Mouse (Mus musculus): ENCODE measurements around the gene Ndufaf8.

Ndufaf8 gene

DNA sequence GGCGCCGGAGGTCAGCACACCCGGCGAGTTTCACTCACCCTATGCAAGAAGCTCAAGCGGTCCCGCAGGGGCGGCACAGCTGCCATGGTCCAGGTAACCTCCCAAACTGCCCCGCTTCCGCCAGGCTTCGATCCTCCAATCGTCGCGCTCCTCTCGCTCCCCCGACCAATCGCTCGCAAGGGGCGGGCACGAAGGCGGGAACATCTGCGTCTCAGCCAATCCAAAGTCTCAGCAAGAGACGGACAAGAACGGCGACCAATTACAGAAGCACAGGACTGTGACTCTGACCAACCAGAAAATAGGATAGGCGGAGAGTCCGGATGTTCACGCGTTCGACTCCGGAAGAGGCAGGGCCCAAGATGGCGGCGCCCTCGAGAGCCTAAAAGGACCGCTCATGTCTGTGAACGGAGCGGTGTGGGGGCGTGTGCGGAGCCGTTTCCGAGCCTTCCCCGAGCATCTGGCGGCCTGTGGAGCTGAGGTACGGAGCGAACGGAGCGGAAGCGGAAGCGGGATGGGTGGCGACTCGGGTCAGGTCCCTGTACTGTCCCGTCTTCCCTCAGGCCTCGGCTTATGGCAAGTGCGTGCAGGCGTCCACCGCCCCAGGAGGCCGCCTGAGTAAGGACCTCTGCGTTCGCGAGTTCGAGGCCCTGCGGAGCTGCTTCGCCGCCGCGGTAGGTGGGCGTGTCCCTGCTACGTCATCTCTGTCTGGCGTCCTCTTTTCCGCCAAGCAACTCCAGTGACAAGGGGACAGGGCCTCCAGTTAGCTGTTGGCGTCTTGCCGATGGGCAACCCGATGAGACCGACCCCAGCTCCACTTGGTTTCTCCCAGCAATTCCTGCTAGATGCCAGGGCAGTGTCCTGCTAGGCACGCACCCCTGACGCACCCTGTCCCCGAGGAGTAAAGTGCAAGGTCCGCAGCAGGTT lies at the start of gene Ndufaf8, which contains the start of gene Tepsin:
Gene Ndufaf8, plus strand, starts transcription at position 341 of the 924 bp plus-strand sequence.
Gene Tepsin, minus strand, starts transcription at position 144 of the 924 bp plus-strand sequence.
- in situ Hi-C loops (cut with MboI, MseI) = no loop called here

DNA sequence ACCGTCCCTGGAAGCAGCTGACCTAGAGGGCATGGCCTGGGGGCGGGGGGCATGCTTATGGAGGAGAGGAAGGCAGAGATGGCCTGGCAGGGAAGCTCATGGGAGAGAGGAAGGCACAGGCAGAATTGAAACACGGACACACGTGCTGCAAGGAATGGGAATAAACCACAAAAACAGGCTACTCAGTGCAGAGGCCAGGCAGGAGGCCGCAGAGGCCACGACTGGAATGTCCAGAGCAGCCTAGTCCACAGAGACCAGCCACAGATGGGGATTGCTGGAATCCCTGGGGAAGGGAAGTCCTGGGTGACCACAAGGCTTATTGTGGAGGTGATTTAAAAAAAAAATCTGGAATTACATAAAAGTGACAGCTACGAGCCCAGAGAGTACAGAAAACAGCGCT lies 49.7 kb upstream of the Ndufaf8 start:
- in situ Hi-C loops (cut with MboI, MseI) = no loop called here

DNA sequence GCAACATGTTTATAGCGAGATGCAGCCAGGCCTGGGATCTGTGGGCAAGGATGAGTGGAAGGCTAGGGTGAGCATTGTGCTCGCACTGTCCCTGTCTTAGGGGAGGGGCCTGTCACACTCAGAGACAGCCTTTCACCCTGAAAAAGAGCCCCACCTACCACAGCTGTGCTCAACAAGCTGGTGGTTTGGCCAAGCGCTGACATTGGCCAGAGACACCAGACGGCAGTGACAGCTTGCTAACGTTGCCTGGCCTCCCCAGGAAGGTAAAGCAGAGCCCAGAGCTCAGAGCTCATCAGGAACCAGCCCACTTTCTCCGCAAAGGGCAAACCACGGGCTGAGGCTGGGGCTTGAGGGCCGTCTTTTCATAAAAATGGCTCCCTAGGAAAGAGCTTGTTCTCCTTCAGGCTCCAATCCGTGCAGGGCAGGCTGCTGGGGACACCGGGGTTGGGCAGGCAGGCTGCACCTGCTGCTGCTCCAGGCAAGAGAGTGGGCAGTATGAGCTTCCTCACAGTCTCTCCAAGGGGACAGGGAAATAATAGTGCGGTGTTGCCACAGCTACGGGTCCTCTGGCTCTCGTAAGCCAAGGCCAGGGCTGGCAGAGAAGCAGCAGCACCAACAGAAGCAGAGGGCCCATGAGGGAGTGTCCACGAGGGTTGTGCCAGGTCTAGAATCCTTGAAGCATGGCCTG lies 47.5 kb upstream of the Ndufaf8 start:
- in situ Hi-C loops (cut with MboI, MseI) = no loop called here

DNA sequence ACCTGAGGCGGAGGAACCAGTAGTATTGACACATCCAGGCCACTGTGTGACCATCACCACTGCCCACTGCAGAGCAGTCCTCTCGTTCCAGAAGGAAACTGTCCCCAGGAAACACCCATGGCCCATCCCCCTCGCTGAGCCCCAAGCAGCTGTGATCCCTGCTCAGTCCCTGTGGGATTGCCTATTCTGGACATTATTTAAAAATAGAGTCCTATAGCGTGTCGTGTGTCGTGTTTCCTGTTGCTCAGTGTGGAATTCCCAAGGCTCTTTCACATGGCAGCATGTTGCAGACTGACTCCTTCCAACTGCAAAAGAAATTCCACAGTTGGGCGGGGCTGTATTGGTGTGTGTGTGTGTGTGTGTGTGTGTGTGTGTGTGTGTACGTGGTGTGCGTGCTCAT lies 46.5 kb upstream of the Ndufaf8 start:
- in situ Hi-C loops (cut with MboI, MseI) = no loop called here

DNA sequence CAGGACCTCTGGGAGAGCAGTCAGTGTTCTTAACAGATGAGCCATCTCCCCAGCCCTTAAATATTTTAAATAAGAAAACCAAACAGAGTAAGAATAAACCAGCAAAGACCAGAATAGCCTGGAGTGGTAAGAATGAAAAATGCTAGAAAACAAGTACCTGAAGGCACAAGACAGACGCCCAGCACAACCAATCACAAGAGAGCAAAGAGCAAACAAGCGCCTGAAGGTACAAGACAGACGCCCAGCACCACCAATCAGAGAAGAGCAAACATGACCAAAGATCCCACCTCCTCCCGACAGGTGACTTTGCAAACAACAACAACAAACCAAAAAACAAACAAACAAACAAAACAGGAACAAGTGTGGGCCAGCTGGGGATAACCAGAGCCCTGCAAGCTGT lies 44.9 kb upstream of the Ndufaf8 start:
- in situ Hi-C loops (cut with MboI, MseI) = no loop called here

DNA sequence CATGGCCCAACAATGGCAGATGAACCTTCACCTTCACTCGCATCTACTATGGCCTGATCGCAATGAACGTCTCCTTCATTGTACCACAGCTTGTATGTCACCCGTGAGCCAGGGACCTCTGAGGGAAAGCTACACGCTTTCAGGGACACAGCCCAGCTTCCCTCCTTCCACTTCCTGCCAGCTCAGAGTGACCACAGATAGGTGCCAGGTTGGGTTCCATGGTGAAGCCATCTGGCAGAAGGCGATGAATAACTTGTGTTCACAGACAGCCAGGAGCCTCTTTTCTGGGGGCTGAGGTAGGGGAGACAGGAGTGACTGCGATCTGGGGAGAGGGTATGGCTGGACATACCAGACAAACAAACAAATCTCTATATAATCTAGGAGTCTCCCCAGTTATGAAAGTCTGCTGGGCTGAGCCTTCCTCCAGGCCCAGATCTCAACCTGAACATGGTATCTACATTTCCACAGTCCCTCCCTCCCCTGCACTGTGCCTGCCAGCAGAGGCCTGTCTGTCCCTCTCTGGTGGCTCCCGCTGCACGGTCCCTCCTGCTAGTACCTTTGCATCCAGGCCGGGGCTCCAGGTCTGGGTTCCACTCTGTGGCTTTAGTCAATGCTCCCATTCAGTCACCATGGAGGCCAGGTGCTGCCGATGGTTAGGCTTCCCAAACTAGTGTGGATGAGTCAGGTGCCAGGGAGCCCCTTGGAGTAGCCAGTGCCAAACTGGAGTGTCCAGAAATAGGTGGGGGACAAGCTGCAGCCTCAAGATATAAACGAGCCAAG lies 42.6 kb upstream of the Ndufaf8 start:
- in situ Hi-C loops (cut with MboI, MseI) = no loop called here

DNA sequence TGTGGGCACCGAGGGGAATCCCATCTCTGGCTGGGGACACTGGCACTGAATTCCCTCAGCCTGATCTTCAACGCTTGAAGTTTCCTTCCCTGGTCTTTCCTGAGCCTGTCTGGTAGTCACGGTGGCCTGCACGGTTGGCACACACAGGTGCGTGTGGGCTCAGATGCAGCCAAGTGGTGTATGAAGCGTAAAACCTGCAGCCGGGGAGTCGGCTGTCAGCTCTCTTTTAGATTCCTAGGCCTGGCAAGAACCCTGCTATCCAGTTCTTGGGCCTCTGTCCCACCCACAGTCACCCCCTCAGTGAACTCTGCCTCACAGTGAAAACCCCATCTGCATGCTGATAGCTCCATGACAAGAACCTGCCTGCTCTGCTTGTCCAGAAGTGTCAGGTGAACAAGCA lies 38.1 kb upstream of the Ndufaf8 start:
- in situ Hi-C loops (cut with MboI, MseI) = no loop called here

DNA sequence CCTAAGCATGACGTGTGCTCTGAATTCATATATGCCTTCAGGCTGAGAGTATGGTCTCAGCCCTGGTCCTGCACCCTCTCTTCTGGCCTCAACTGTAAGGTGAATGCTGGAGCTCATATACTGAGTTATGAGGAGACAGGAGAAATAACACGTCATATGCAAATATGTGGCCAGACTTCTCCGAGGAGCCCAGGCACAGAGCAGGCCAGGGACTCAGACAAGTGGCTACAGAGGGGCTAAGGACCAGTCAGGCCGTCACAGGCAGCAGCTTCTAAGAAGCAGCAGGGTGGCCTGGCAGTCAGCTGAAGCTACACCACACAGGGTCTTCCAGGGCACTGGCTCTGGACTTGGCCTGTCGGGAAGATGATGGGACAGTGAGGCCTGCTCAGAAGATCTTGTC lies 35.4 kb upstream of the Ndufaf8 start:
- in situ Hi-C loops (cut with MboI, MseI) = no loop called here

DNA sequence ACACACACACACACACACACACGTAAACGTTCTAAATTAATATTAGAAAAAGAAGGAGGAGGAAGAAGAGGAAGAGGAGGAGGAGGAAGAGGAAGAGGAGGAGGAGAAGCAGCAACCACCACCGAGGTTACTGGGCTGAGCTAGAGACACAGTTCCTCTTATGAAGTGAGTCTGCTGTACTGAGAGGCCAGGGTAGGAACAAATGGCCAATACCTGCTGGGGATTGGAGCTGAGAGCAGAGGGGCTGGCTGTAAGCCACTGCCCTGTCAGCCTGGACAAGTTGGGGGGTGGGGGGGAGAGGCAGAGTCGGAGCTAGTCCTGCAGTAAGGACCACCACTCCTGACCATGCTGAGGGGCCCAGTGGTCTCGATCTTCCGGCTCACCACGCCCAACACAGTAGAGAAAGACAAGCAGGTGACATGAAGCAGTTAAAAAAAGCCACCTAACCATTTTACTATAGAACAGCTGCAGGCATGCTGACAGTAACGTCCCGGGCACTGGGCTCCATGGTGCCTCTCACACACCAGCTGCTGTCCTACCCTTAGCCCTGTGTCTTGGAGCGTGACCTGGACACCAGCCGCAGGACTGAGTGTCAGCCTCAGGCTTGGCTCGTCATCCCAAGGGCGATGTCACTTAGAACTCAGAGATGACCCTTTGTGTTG lies 34.6 kb upstream of the Ndufaf8 start:
- in situ Hi-C loops (cut with MboI, MseI) = no loop called here

DNA sequence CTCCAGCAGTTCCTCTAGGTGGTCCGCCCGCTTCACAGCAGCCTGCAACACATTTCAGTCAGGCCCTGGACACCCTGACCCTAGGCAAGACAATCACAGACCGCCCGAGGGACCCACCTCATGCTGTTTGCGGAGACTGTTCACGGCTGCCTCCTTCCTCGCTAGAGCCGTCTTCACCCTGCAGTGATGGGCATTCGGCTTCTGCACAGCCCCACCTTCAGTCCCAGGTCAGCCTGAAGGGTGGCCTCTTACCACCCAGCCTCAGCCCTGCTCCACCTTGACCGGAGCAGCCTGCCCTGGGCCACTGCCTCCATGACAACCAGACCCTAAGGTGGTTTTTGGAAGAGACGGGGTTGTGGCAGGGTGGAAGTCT lies 34.1 kb upstream of the Ndufaf8 start:
- in situ Hi-C loops (cut with MboI, MseI) = no loop called here

DNA sequence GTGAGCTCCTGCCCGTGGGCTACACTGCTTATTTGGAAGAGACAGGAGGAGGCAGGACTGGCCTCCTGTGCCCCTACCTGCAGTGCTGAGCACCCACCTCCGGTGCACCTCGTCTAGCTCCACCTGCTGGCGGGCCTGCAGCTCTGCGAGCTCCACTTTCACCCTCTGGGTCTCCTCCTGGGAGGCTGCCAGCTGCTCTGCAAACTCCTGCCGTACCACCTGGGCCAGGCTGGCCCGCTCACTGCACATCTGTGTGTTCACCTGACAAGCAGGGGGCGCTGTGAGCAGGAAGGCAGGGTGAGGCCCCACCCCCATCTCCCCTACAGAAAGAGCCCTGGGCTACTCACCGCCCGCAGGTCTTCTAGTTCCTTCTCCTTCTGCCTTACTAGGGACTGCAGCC lies 33.4 kb upstream of the Ndufaf8 start:
- in situ Hi-C loops (cut with MboI, MseI) = no loop called here

DNA sequence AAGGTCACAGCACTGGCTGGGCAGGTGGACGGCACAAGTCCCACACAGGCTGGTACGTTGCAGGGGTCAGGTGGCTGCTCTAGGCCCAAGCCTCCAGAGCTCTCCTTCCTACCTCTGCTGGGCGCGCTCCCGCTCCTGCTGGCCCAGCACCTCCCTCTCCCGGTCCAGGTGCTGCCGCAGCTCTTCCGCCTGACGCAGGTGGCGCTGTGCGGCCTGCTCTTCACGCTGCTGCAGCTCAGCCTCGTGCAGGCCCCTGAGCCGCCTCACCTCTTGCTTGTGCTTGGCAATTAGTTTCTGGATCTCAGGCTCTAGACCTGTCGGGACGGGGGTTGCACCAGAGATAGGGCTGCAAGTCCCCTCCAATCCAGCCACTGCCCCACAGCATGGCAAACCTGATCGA lies 30.9 kb upstream of the Ndufaf8 start:
- in situ Hi-C loops (cut with MboI, MseI) = no loop called here

DNA sequence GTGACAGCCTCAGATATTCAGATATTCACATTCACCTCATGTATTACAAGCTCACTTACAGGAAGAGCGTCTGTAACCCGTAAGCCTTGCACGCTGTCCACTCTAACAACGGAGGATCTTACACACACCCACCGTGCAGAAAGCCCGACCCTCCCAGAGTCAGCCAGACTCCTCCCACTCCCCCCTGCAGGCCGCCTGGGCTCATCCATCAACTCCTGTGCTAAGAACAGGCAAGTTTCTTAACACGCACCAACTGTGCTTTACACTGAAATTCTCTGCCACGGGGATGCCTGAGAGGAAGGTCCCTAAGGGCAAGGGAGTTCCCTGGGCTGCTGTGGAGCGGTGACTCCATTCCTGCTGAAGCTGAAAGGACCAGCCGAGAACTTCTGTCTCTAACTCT lies 29.5 kb upstream of the Ndufaf8 start:
- in situ Hi-C loops (cut with MboI, MseI) = no loop called here

DNA sequence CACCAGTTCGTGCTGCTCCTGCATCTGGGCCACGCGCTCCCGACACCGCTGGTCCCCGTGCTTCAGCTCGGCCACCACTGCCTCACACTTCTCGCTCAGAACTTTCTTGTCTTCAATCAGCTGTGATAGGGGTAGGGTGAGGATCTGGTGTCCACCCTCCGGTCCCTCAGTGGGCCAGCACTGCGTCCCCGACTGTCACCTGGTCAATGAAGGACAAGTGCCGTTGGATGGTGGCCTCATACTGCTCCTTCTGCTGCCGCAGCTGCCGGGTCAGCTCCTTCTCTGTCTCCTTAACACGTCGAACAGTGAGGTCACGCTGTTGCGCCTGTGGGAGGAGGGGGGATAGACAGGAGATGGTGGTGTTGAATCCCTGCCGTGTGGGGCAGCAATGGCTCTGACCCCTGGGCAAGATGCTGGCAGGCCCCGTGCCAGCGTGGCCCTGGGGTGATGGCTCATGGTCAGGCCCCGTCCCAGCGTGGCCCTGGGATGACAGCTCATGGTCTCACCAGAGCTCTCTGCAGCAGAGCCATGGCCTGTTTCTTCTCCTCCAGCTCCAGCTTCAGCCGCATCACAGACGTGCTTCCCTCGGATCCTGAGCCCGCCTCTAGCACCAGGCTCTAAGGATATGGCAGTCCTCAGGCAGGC lies 28.3 kb upstream of the Ndufaf8 start:
- in situ Hi-C loops (cut with MboI, MseI) = no loop called here

DNA sequence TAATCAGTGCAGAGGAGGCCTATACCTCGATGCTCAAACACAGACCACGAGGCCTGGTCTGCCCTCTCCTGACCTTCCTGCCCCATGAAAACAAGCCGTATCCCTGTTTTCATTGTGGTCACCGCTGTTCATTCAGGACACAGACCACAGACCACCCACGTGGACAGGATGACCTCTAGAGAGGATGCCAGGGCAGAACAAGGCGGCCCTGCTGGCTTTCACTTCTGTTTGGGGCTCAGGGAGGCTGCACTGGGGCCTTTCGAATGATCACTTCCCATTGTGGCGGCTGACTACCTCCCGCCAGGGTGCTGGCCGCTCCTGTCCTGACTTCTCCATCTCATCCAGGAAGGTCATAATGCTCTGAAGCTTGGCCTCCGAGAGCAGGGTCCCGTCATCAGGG lies 27.7 kb upstream of the Ndufaf8 start:
- in situ Hi-C loops (cut with MboI, MseI) = no loop called here

DNA sequence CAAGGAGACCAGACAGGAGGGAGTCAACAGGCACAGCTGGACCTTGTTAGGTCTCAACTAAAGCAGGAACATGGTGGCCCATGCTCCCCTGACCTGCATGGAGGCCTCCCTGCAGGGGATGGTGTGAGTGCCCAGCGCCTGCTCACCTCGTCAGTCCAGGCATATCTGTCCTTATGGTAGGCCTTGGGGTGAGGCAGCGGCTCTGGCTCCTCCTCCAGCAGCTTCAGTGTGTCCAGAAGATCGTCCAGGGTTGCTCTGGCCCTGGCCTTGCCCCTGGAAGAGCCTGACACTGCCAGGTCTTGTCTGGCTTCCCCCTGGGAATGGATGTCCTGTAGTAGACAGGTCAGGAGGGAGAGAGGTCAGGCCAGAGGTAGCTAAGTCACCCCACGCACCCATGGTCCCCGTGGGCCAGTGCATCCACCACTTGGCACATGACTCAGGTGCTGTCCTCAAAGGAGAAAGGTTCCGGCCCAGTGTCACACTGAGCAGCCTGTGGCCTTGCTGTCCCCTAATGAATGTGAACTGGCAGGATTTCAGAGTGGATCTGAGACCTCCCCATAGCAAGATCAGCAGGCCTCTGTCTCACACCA lies 26.9 kb upstream of the Ndufaf8 start:
- in situ Hi-C loops (cut with MboI, MseI) = no loop called here

DNA sequence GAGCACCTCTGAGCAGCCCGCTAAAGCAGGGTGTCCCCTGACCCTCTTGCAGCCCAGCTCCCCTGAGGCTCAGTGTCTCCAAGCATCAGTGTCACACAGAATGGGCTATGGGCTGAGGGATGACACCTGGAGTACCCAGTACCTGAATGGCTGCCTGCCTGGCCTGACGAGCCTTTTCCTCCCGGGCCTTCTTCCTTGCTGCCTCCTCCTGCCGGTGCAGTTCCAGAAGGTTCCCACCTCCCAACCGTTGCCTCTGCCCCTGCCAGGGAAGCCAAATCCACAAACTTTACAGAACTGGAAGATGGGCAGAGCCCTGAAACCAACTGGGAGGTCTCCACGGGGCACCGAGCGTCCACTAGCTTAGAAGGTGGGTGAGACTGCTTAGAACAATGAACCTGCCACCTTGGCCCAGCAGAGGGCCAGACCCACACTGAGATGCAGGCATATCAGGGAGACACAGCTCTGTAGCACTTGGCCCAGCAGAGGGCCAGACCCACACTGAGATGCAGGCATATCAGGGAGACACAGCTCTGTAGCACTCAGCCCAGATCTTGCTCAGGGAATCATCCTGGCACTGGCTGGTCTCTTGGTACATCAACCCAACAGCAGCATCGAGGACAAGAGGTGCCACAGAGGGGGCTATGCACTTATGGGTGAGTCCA lies 25.6 kb upstream of the Ndufaf8 start:
- in situ Hi-C loops (cut with MboI, MseI) = no loop called here

DNA sequence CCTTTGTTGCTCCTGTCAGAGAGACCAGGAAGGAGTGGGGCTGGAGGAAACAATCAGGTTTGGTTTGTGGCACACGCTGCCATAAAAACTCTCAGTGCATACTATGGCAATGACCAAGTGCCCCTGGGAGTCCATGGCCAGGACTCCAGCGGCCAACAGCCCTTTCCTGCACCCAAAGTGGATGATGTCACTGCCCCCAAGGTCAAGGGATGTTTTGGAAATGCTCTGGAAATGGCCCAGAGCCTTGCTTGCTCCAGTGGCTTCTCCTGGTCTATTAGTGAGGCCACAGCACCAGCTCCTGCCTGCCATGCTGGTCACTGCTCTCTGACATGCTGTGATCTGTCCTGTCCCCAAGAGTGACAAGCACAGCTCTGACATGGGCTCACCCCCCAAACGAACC lies 22.5 kb upstream of the Ndufaf8 start:
- in situ Hi-C loops (cut with MboI, MseI) = no loop called here

DNA sequence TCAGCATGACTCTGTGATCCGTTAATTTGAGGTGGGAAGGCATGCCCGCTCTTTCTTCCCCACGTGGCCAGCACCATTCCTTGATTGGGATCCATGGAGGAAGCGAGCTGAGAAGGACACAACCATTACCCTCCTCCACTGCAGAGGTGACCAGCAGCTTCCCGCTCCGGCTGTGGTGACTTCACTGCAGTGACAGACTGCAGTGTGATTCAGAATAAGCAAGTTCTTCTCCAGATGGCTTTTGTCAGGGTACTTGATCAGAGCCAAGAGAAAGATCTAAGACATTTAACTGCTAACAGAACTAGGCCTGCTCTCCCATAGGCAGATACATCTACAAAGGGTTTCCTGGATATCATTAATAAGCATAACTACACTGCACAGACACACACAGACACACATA lies 18.4 kb upstream of the Ndufaf8 start:
- in situ Hi-C loops (cut with MboI, MseI) = loop anchor here (5.0 kb wide), 1 partner anchor 77 kb away; no protein-coding TSS in a partner anchor

Measured in T-helper 1 cell (primary cell).